Mouse (Mus musculus) frontal cortex, adult (tissue): ENCODE measurements around the gene Gid8.

Experiments used
- ATAC-seq: cut with Nextera tagmentation; 2 replicates; pipeline ENCODE4 v1.9.2; 2017; ENCODE audit warnings: mild to moderate bottlenecking, moderate library complexity, mixed read lengths; ENCODE audit not compliant: low TSS enrichment

Gid8 gene

GRCm38 (mm10) chr2:180748904-180749303, 39.0 kb downstream of the Gid8 start:
- ATAC-seq: no peak

- ATAC-seq: no peak
Observed at GRCm38 (mm10) chr2:180754976-180755688, 45.2 kb downstream of the Gid8 start.

- no peak for ATAC-seq
Observed at GRCm38 (mm10) chr2:180755896-180756295, 46.0 kb downstream of the Gid8 start.

GRCm38 (mm10) chr2:180756786-180757185, 46.9 kb downstream of the Gid8 start:
- no peak for ATAC-seq

GRCm38 (mm10) chr2:180758513-180759263, 48.8 kb downstream of the Gid8 start:
- no peak for ATAC-seq

- ATAC-seq: no peak
Observed at GRCm38 (mm10) chr2:180764986-180765385, 55.1 kb downstream of the Gid8 start.

GRCm38 (mm10) chr2:180765713-180766112, 55.8 kb downstream of the Gid8 start:
- ATAC-seq: no peak
